Mouse (Mus musculus) CH12.LX (cell line): ENCODE results near the gene Abcb9. TPM values are rescaled to one million over a fixed set of nuclear protein-coding genes. Genes with fewer than 3 reads are reported as not detected.

Source experiments
- DNase-seq: peaks from one replicate; pipeline ENCODE4 v3.0.0-alpha.2; 2013; ENCODE audit errors: extremely low read depth
- H3K27ac ChIP-seq: 2 replicates; pipeline ENCODE4 v1.5.1; 2012; ENCODE audit warnings: low read depth, mild to moderate bottlenecking, control low read depth, moderate library complexity; ENCODE audit not compliant: insufficient read depth
- H3K27me3 ChIP-seq: replicated peaks from 2 replicates; pipeline ENCODE3; 2012; ENCODE audit warnings: inconsistent platforms
- H3K36me3 ChIP-seq, 2 experiments: replicated peaks in 1 of 2; 2 replicates each; pipeline versions ENCODE3 to v1.6.1; 2012; ENCODE audit warnings: inconsistent platforms in 1 of 2, low read length in 1 of 2, mild to moderate bottlenecking in 1 of 2, mixed read lengths in 1 of 2, moderate library complexity in 1 of 2; ENCODE audit not compliant: control insufficient read depth in 1 of 2, insufficient read depth in 1 of 2
- H3K4me1 ChIP-seq, 2 experiments: 2 replicates each; pipeline ENCODE4 v1.6.1; 2012; ENCODE audit warnings: inconsistent platforms in 1 of 2, moderate library complexity in 1 of 2; ENCODE audit not compliant: insufficient read depth in 2 of 2, control insufficient read depth in 1 of 2
- H3K4me2 ChIP-seq: 2 replicates; pipeline ENCODE4 v1.6.1; 2012; ENCODE audit warnings: low read depth, mild to moderate bottlenecking, control low read depth; ENCODE audit not compliant: poor library complexity, insufficient read depth, severe bottlenecking
- H3K4me3 ChIP-seq, 3 experiments: fragments of 150-350 bp in 1 of 3; sonication (generic) in 1 of 3; replicated peaks in 1 of 3; 2 replicates each; pipeline versions ENCODE3 to v1.5.1; 2011 to 2012; ENCODE audit warnings: low read depth in 2 of 3, low read length in 2 of 3, mild to moderate bottlenecking in 2 of 3, moderate library complexity in 2 of 3, control low read depth in 1 of 3, improper control_type of control experiment in 1 of 3, inconsistent platforms in 1 of 3, mixed read lengths in 1 of 3; ENCODE audit not compliant: poor library complexity in 1 of 3
- H3K79me2 ChIP-seq: replicated peaks from 2 replicates; pipeline ENCODE4 v1.6.1; 2012; ENCODE audit warnings: mild to moderate bottlenecking, moderate library complexity; ENCODE audit not compliant: control insufficient read depth, poor library complexity, insufficient read depth, severe bottlenecking; ENCODE audit errors: extremely low read depth
- H3K9ac ChIP-seq: 2 replicates; pipeline ENCODE4 v1.6.1; 2012; ENCODE audit warnings: low read depth, mild to moderate bottlenecking, control low read depth, moderate library complexity; ENCODE audit not compliant: insufficient read depth
- H3K9me3 ChIP-seq: replicated peaks from 2 replicates; pipeline ENCODE3; 2012; ENCODE audit warnings: low read length, inconsistent platforms, mixed read lengths
- BHLHE40 ChIP-seq: IDR thresholded peaks from 2 replicates; pipeline ENCODE4 v1.6.1; 2011; ENCODE audit warnings: mild to moderate bottlenecking, low read depth, low read length, improper control_type of control experiment
- CTCF ChIP-seq, 2 experiments: IDR thresholded peaks in 1 of 2; conservative IDR thresholded peaks in 1 of 2; 2 replicates each; pipeline ENCODE4 v1.5.1; 2011 to 2012; ENCODE audit warnings: low read depth in 2 of 2, low read length in 2 of 2, improper control_type of control experiment in 1 of 2, inconsistent platforms in 1 of 2, mild to moderate bottlenecking in 1 of 2, moderate library complexity in 1 of 2
- E2F4 ChIP-seq: IDR thresholded peaks from 2 replicates; pipeline ENCODE4 v1.6.1; 2011; ENCODE audit warnings: low read depth, low read length, improper control_type of control experiment; ENCODE audit not compliant: insufficient replicate concordance
- ELF1 ChIP-seq: IDR thresholded peaks from 2 replicates; pipeline ENCODE4 v1.6.1; 2014; ENCODE audit warnings: low read depth, mild to moderate bottlenecking, inconsistent platforms, low read length, improper control_type of control experiment
- EP300 ChIP-seq: IDR thresholded peaks from 2 replicates; pipeline ENCODE4 v1.6.1; 2011; ENCODE audit warnings: low read length, improper control_type of control experiment
- ETS1 ChIP-seq: conservative IDR thresholded peaks from 2 replicates; pipeline ENCODE4 v1.6.1; 2012; ENCODE audit warnings: low read depth, mild to moderate bottlenecking, inconsistent platforms, low read length, improper control_type of control experiment, moderate library complexity
- IRF4 ChIP-seq: IDR thresholded peaks from 2 replicates; pipeline ENCODE4 v1.6.1; 2014; ENCODE audit warnings: low read depth, mild to moderate bottlenecking, inconsistent platforms, low read length, improper control_type of control experiment
- JUN ChIP-seq: IDR thresholded peaks from 2 replicates; pipeline ENCODE4 v1.6.1; 2011; ENCODE audit warnings: low read depth, mild to moderate bottlenecking, low read length, improper control_type of control experiment, moderate library complexity; ENCODE audit not compliant: insufficient read depth
- JUND ChIP-seq: conservative IDR thresholded peaks from 2 replicates; pipeline ENCODE4 v1.6.1; 2011; ENCODE audit warnings: low read depth, low read length, improper control_type of control experiment
- MEF2A ChIP-seq: IDR thresholded peaks from 2 replicates; pipeline ENCODE4 v1.6.1; 2014; ENCODE audit warnings: low read depth, mild to moderate bottlenecking, inconsistent platforms, low read length, improper control_type of control experiment, borderline replicate concordance
- MYC ChIP-seq: IDR thresholded peaks from 2 replicates; pipeline ENCODE4 v1.6.1; 2011; ENCODE audit warnings: low read depth, mild to moderate bottlenecking, improper control_type of control experiment, low read length
- NRF1 ChIP-seq: IDR thresholded peaks from 2 replicates; pipeline ENCODE4 v1.6.1; 2014; ENCODE audit warnings: low read depth, mild to moderate bottlenecking, inconsistent platforms, low read length, improper control_type of control experiment, moderate library complexity
- POLR2AphosphoS2 ChIP-seq: IDR thresholded peaks from 2 replicates; pipeline ENCODE4 v1.6.1; 2011; ENCODE audit warnings: low read depth, low read length, improper control_type of control experiment
- SIN3A ChIP-seq: IDR thresholded peaks from 2 replicates; pipeline ENCODE4 v1.6.1; 2012; ENCODE audit warnings: low read length, improper control_type of control experiment, inconsistent platforms
- TBP ChIP-seq: conservative IDR thresholded peaks from 2 replicates; pipeline ENCODE4 v1.6.1; 2011; ENCODE audit warnings: low read depth, low read length, improper control_type of control experiment
- TCF12 ChIP-seq: IDR thresholded peaks from 2 replicates; pipeline ENCODE4 v1.6.1; 2014; ENCODE audit warnings: low read depth, mild to moderate bottlenecking, inconsistent platforms, low read length, improper control_type of control experiment
- UBTF ChIP-seq: IDR thresholded peaks from 2 replicates; pipeline ENCODE4 v1.6.1; 2012; ENCODE audit warnings: low read depth, mild to moderate bottlenecking, inconsistent platforms, low read length, improper control_type of control experiment, moderate library complexity
- USF2 ChIP-seq: conservative IDR thresholded peaks from 2 replicates; pipeline ENCODE4 v1.6.1; 2011; ENCODE audit warnings: low read depth, low read length, improper control_type of control experiment
- ZMIZ1 ChIP-seq: IDR thresholded peaks from 2 replicates; pipeline ENCODE4 v1.6.1; 2012; ENCODE audit warnings: low read depth, mild to moderate bottlenecking, inconsistent platforms, low read length, improper control_type of control experiment
- dilution Hi-C: fragments of 300-500 bp; cut with MboI; formaldehyde crosslinking; loops from 2 replicates; pipeline ENCODE4 v1.14.3; 2020; ENCODE audit warnings: low sequenced_read_pairs; ENCODE audit not compliant: extremely low pct_unique_long_range_greater_than_20kb, extremely low pct_ligation_motif_present
- in situ Hi-C: fragments of 300-500 bp; cut with MboI; formaldehyde crosslinking; loops from 3 replicates; pipeline ENCODE4 v1.14.3; 2019; ENCODE audit warnings: low sequenced_read_pairs, low pct_ligation_motif_present, low pct_unique_long_range_greater_than_20kb, mixed read lengths
- polyA plus RNA-seq: library from polyadenylated mRNA; unstranded; fragments of >175 nt; gene quantifications from 2 replicates; pipeline ENCODE4 v1.2.1, GENCODE M21; 2012; ENCODE audit warnings: low read depth; ENCODE audit not compliant: insufficient read length
- total RNA-seq, 2 experiments: library from RNA; depleted of rRNA; stranded (reverse); fragments of 300-350 nt in 1 of 2; fragments of >200 nt in 1 of 2; gene quantifications; 2 replicates each; pipeline ENCODE4 v1.2.3; 2012 to 2014

The Abcb9 gene
- total RNA-seq (2012; rRNA removed) (0.63 and 0.98 TPM in 2 replicates), total RNA-seq (2014; rRNA removed) (0.41 and 0.44 TPM in 2 replicates), polyA plus RNA-seq (1.1 and 1.4 TPM in 2 replicates)

DNA sequence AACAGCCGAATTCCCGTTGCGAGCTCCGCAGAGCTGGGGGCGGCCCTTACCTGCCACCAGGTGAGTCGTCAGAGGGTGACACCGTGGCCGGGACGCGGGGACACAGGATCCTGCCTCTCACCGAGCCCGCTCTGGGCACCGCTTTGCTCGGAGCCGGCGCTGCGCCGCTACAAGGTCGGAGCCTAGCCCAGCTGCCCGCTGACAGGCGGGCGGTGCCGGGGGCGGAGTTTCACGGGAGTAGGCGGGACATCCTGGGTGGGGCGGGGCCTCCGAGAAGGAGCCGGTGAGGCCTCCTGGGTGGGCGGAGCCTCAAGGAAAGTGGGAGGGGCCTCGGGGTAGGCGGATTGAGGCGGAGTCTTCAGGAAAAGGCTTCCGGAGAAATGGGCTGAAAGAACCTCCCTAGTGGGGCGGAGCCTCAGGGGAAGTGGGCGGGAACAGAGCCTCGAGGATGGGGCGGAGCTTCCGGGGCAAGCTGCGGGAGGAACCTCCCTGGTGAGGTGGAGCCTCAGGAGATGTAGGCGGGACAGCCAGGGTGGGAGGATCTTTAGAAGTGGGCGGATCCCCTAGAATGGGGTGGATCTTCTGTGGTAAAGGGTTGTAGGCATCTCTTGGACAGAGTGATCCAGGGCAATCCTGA lies at the start of gene Abcb9:
Abcb9 (minus strand) TSS at position 203 of the 637 bp plus-strand sequence.
- dilution Hi-C loops: no loop called here
- H3K27ac ChIP-seq: no peak within 1 kb of the TSS
- TF ChIP-seq MYC: no peak
- peak; percentile 66 for TF ChIP-seq ELF1
- no peaks in the 10 kb centered on the region for H3K79me2 ChIP-seq
- DNase-seq: peak; percentile 88
- H3K4me2 ChIP-seq: peak within 1 kb of the TSS; percentile 19; the same call in 1 of the 2 replicates
- H3K4me1 ChIP-seq: peaks cover 0 to 8% of the 10 kb centered on the region in 2 experiments; a peak in 2 of 4 replicates
- peak within 1 kb of the TSS in 1 of 3 experiments; percentile 14 for H3K4me3 ChIP-seq
- peaks cover 0 to 40% of the 10 kb centered on the region in 2 experiments for H3K36me3 ChIP-seq
- no peak within 1 kb of the TSS for H3K9ac ChIP-seq
- in situ Hi-C loops: no loop called here
- H3K9me3 ChIP-seq: peaks cover 10% of the 10 kb centered on the region
- peaks cover 2% of the 10 kb centered on the region for H3K27me3 ChIP-seq

GRCm38 (mm10) chr5:124138066-124138465 lies 42.5 kb upstream of the Abcb9 start:
- H3K4me2 ChIP-seq: no peak overlapping the region
- H3K79me2 ChIP-seq: no peaks in the 10 kb centered on the region
- H3K4me1 ChIP-seq: no peaks in the 10 kb centered on the region
- DNase-seq: no peak
- TF ChIP-seq POLR2AphosphoS2: no peak
- no peak for TF ChIP-seq NRF1
- TF ChIP-seq CTCF (conservative IDR thresholded peaks at IDR 0.05 in 1 of 2, IDR thresholded peaks at IDR 0.05 in 1 of 2; ENCODE audit: low read depth in 2 of 2, low read length in 2 of 2): no peak
- no peak for TF ChIP-seq SIN3A
- TF ChIP-seq USF2: no peak
- no peak for TF ChIP-seq JUN
- no peak for TF ChIP-seq ETS1
- TF ChIP-seq IRF4: no peak
- TF ChIP-seq TBP: no peak
- no peak for TF ChIP-seq E2F4
- no peak for TF ChIP-seq BHLHE40
- TF ChIP-seq EP300: no peak
- no peak for TF ChIP-seq MEF2A
- no peak for TF ChIP-seq JUND
- no peak for TF ChIP-seq UBTF
- TF ChIP-seq TCF12: no peak
- TF ChIP-seq MYC: no peak
- no peak for TF ChIP-seq ZMIZ1
- no peak overlapping the region for H3K27ac ChIP-seq
- in situ Hi-C loops: no loop called here
- H3K9ac ChIP-seq: no peak overlapping the region
- no peaks in the 10 kb centered on the region for H3K27me3 ChIP-seq
- peaks cover 3% of the 10 kb centered on the region for H3K9me3 ChIP-seq
- dilution Hi-C loops: no loop called here
- no peak overlapping the region for H3K4me3 ChIP-seq
- peaks cover 7 to 74% of the 10 kb centered on the region in 2 experiments for H3K36me3 ChIP-seq
